In the genomic region with DNA sequence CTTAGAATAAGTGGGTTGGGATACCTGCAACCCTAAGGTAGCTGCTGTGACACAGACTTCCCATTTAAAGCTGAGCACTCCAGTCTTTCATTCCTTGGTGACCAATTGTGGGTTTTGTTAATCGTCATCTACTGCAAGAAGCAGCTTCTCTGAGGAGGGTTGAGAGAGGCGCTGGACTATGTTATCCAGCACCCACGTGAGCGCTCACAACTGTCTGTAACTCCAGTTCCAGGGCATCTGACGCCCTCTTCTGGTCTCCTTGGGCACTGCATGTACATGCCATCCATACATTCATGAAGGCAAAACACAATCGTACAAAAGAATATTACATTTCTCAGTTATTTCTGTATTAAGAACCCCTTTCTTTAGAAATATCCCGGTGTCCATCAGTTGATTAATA, we compare ENCODE assay signal across 12 mouse cellular contexts.
A peak's percentile ranks its signal among the peaks of the same experiment; 100 is the strongest.
DNase-seq lines count a peak whose midpoint lies in the region; ATAC-seq and TF ChIP-seq lines count a peak whose summit lies in the region.
"Had no signal": no experiment of that assay in that cellular context is flagged by ENCODE, and none has a peak within 500 bp of the region (broad histone marks: within the 10 kb centered on the region; RNA-seq: fewer than 3 reads in every experiment).

No protein-coding gene starts in this region.

- peak overlapping the region; percentile 28; the same call in 1 of the 2 replicates for H3K27ac ChIP-seq in heart, embryonic 12.5 days (ENCODE audit: poor library complexity, severe bottlenecking)
- no peak overlapping the region for H3K27ac ChIP-seq in lung, embryonic 14.5 days (ENCODE audit: low read depth)
- H3K27ac ChIP-seq: kidney, embryonic 15.5 days had no signal

- intact Hi-C loops in heart, postnatal 36 days (cut with DNase I): no loop called here

- H3K4me3 ChIP-seq in heart, embryonic 12.5 days: no peak overlapping the region
- no peak overlapping the region for H3K4me3 ChIP-seq in lung, embryonic 14.5 days (ENCODE audit: low read depth, low read length)
- H3K4me3 ChIP-seq: kidney, embryonic 15.5 days had no signal

- H3K9ac ChIP-seq in heart, embryonic 12.5 days: no peak overlapping the region
- H3K9ac ChIP-seq in lung, embryonic 14.5 days: no peak overlapping the region
- H3K9ac ChIP-seq: kidney, embryonic 15.5 days had no signal

- no peaks in the 10 kb centered on the region for H3K27me3 ChIP-seq in heart, embryonic 12.5 days (replicated peaks)
- no peaks in the 10 kb centered on the region for H3K27me3 ChIP-seq in lung, embryonic 14.5 days (ENCODE audit: insufficient read depth, low read length)
- H3K27me3 ChIP-seq: kidney, embryonic 15.5 days had no signal

- peak; percentile 41 for TF ChIP-seq CTCF in lung, embryonic 14.5 days (IDR thresholded peaks at IDR 0.05; ENCODE audit: low read depth)

- no peak overlapping the region for H3K4me2 ChIP-seq in heart, embryonic 12.5 days
- no peak overlapping the region for H3K4me2 ChIP-seq in lung, embryonic 14.5 days
- H3K4me2 ChIP-seq: kidney, embryonic 15.5 days had no signal

- WGBS in heart, embryonic 12.5 days: 57% methylated on average over 7 of the region's 7 CpGs
- 60% methylated on average over 7 of the region's 7 CpGs for WGBS in lung, embryonic 14.5 days

- no peak for ATAC-seq in heart, embryonic 12.5 days (ENCODE audit: insufficient number of reproducible peaks, low FRiP score)
- no peak for ATAC-seq in lung, embryonic 14.5 days (ENCODE audit: insufficient read depth)
- 0 out of 2 replicates have a peak, but pooled peaks have one; percentile 54 for ATAC-seq in megakaryocyte-erythroid progenitor cell, adult 5-6 weeks (replicated peaks; ENCODE audit: low FRiP score, low TSS enrichment, poor library complexity, severe bottlenecking)

- no peak for DNase-seq in heart, postnatal 36 days
- no peak for DNase-seq in lung, embryonic 14.5 days
- no peak for DNase-seq in lung, postnatal 4 days
- DNase-seq in ES-CJ7 (ENCODE audit: low read depth, low spot score): peak; percentile 75
- no peak for DNase-seq in T-cell, adult 2 months (ENCODE audit: low spot score)
- DNase-seq in adrenal gland, postnatal 4 days (ENCODE audit: low spot score in 2 of 2): no peak
- DNase-seq: cerebellum, postnatal 36 days; lung, postnatal 14 days; right cerebral cortex, postnatal 14 days had no signal

- H3K9me3 ChIP-seq in heart, embryonic 12.5 days (replicated peaks): no peaks in the 10 kb centered on the region
- no peaks in the 10 kb centered on the region for H3K9me3 ChIP-seq in lung, embryonic 14.5 days (ENCODE audit: low read depth, low read length)
- H3K9me3 ChIP-seq: kidney, embryonic 15.5 days had no signal

- peaks cover 8% of the 10 kb centered on the region; the same call in 1 of the 2 replicates for H3K36me3 ChIP-seq in heart, embryonic 12.5 days
- H3K36me3 ChIP-seq in lung, embryonic 14.5 days (ENCODE audit: insufficient read depth): no peaks in the 10 kb centered on the region
- H3K36me3 ChIP-seq: kidney, embryonic 15.5 days had no signal

- H3K4me1 ChIP-seq in heart, embryonic 12.5 days (replicated peaks): peaks cover 63% of the 10 kb centered on the region
- H3K4me1 ChIP-seq in lung, embryonic 14.5 days (ENCODE audit: insufficient read depth): no peaks in the 10 kb centered on the region
